Mouse (Mus musculus) stomach, embryonic 15.5 days (tissue): Measurements from ENCODE around the gene Agmat. TPM values are rescaled to one million over a fixed set of nuclear protein-coding genes. Genes with fewer than 3 reads are reported as not detected.

Experiments
- ATAC-seq: fragments of 200-750 bp; cut with Nextera tagmentation; 2 replicates; pipeline ENCODE4 v1.8.0; 2017; ENCODE audit warnings: low read depth, moderate number of reproducible peaks, moderate TSS enrichment; ENCODE audit not compliant: insufficient read depth, low FRiP score
- H3K27ac ChIP-seq: fragments of 300-500 bp; sonication (generic); 2 replicates; pipeline ENCODE4 v1.5.1; 2015; ENCODE audit warnings: mild to moderate bottlenecking, inconsistent platforms
- H3K27me3 ChIP-seq: fragments of 300-500 bp; sonication (generic); replicated peaks from 2 replicates; pipeline ENCODE4 v1.6.1; 2015; ENCODE audit warnings: inconsistent platforms
- H3K36me3 ChIP-seq: fragments of 300-500 bp; sonication (generic); 2 replicates; pipeline ENCODE4 v1.6.1; 2015; ENCODE audit warnings: inconsistent platforms
- H3K4me1 ChIP-seq: fragments of 300-500 bp; sonication (generic); 2 replicates; pipeline ENCODE4 v1.6.1; 2015; ENCODE audit warnings: inconsistent platforms
- H3K4me2 ChIP-seq: fragments of 300-500 bp; sonication (generic); 2 replicates; pipeline ENCODE4 v1.6.1; 2015; ENCODE audit warnings: mild to moderate bottlenecking, inconsistent platforms
- H3K4me3 ChIP-seq: fragments of 300-500 bp; sonication (generic); replicated peaks from 2 replicates; pipeline ENCODE4 v1.5.1; 2015; ENCODE audit warnings: inconsistent platforms
- H3K9ac ChIP-seq: fragments of 300-500 bp; sonication (generic); 2 replicates; pipeline ENCODE4 v1.6.1; 2015; ENCODE audit warnings: inconsistent platforms
- H3K9me3 ChIP-seq: fragments of 300-500 bp; sonication (generic); 2 replicates; pipeline ENCODE4 v1.6.1; 2016; ENCODE audit warnings: inconsistent platforms
- WGBS: fragments of 180-500 bp; shearing (Covaris S2); methylation state at CpG from one replicate; pipeline ENCODE4 v1.1.7; 2015; 5-methylcytosine and 5-hydroxymethylcytosine counted together
- polyA plus RNA-seq: library from polyadenylated mRNA; unstranded; fragments of >200 nt; fragmentation: Nextera tagmentation; extraction: Ambion mirVana; gene quantifications from 2 replicates; pipeline ENCODE4 v1.2.1, GENCODE M21; 2015

The Agmat gene
- polyA plus RNA-seq, 1 experiment from 2014 or later = 7.0 TPM

- Histone ChIP-seq H3K4me1 (peaks cover 33% of the 10 kb centered on the region), H3K36me3 (0 out of 2 replicates have a peak, but pooled peaks cover 6% of the 10 kb centered on the region), H3K27me3 (no peaks in the 10 kb centered on the region), H3K27ac (peak within 1 kb of the TSS; percentile 98), H3K4me3 (peak within 1 kb of the TSS; percentile 82), H3K9me3 (no peaks in the 10 kb centered on the region), H3K4me2 (peak within 1 kb of the TSS; percentile 69), H3K9ac (peak within 1 kb of the TSS; percentile 77)
- ATAC-seq = peak; percentile 80
- WGBS = under 1% methylated on average over 77 of the region's 105 CpGs
Observed at GRCm38 (mm10) chr4:141722731-141723672, 23.5 kb upstream of the Agmat start, which contains the start of gene Ddi2. TSS of gene Ddi2 (minus strand) at chr4:141723419.

- Histone ChIP-seq H3K4me1 (peaks cover 33% of the 10 kb centered on the region), H3K4me3 (peak overlapping the region; percentile 82), H3K36me3 (0 out of 2 replicates have a peak, but pooled peaks cover 6% of the 10 kb centered on the region), H3K27ac (peak overlapping the region; percentile 67), H3K9me3 (no peaks in the 10 kb centered on the region), H3K27me3 (no peaks in the 10 kb centered on the region), H3K4me2 (peak overlapping the region; percentile 69), H3K9ac (peak overlapping the region; percentile 25; the same call in 1 of the 2 replicates)
- 0 out of 2 replicates have a peak, but pooled peaks have one; percentile 25 for ATAC-seq
- WGBS = 7% methylated on average over 13 of the region's 13 CpGs
Observed at GRCm38 (mm10) chr4:141723673-141724068, 22.8 kb upstream of the Agmat start.

- H3K27me3 ChIP-seq = no peaks in the 10 kb centered on the region
- no peak overlapping the region; the same call in 1 of the 2 replicates for H3K4me2 ChIP-seq
- H3K4me3 ChIP-seq = no peak overlapping the region
- H3K9me3 ChIP-seq = no peaks in the 10 kb centered on the region
- WGBS = 66% methylated on average over 11 of the region's 11 CpGs
- no peak for ATAC-seq
- no peak overlapping the region for H3K9ac ChIP-seq
- H3K36me3 ChIP-seq = 0 out of 2 replicates have a peak, but pooled peaks cover 6% of the 10 kb centered on the region
- peaks cover 30% of the 10 kb centered on the region for H3K4me1 ChIP-seq
- H3K27ac ChIP-seq = no peak overlapping the region; the same call in 1 of the 2 replicates
Observed at GRCm38 (mm10) chr4:141724594-141724993, 21.9 kb upstream of the Agmat start.

- H3K4me3 ChIP-seq = no peak overlapping the region
- no peaks in the 10 kb centered on the region for H3K27me3 ChIP-seq
- H3K4me1 ChIP-seq = peaks cover 27% of the 10 kb centered on the region
- H3K4me2 ChIP-seq = no peak overlapping the region
- no peaks in the 10 kb centered on the region for H3K9me3 ChIP-seq
- WGBS = 61% methylated on average over 5 of the region's 5 CpGs
- no peak overlapping the region for H3K9ac ChIP-seq
- H3K36me3 ChIP-seq = 0 out of 2 replicates have a peak, but pooled peaks cover under 1% of the 10 kb centered on the region
- ATAC-seq = no peak
- no peak overlapping the region for H3K27ac ChIP-seq
Observed at GRCm38 (mm10) chr4:141725277-141725676, 21.2 kb upstream of the Agmat start.

- 51% methylated on average over 3 of the region's 3 CpGs for WGBS
- Histone ChIP-seq H3K27ac (peak overlapping the region; percentile 57; the same call in 1 of the 2 replicates), H3K4me3 (no peak overlapping the region), H3K36me3 (no peaks in the 10 kb centered on the region), H3K9me3 (no peaks in the 10 kb centered on the region), H3K4me2 (no peak overlapping the region), H3K27me3 (no peaks in the 10 kb centered on the region), H3K4me1 (peaks cover 24% of the 10 kb centered on the region), H3K9ac (no peak overlapping the region)
- ATAC-seq = 0 out of 2 replicates have a peak, but pooled peaks have one; percentile 15
Observed at GRCm38 (mm10) chr4:141725738-141726137, 20.7 kb upstream of the Agmat start.

- Histone ChIP-seq H3K27me3 (no peaks in the 10 kb centered on the region), H3K4me3 (no peak overlapping the region), H3K36me3 (no peaks in the 10 kb centered on the region), H3K9me3 (no peaks in the 10 kb centered on the region), H3K27ac (peak overlapping the region; percentile 35; the same call in 1 of the 2 replicates), H3K4me2 (no peak overlapping the region), H3K9ac (no peak overlapping the region), H3K4me1 (0 out of 2 replicates have a peak, but pooled peaks cover 10% of the 10 kb centered on the region)
- WGBS = 64% methylated on average over 3 of the region's 3 CpGs
- ATAC-seq = no peak
Observed at GRCm38 (mm10) chr4:141729266-141729665, 17.2 kb upstream of the Agmat start.

GRCm38 (mm10) chr4:141730401-141730800 lies 16.1 kb upstream of the Agmat start:
- 84% methylated on average over 13 of the region's 13 CpGs for WGBS
- Histone ChIP-seq H3K36me3 (no peaks in the 10 kb centered on the region), H3K27ac (no peak overlapping the region), H3K4me3 (no peak overlapping the region), H3K9ac (no peak overlapping the region), H3K27me3 (no peaks in the 10 kb centered on the region), H3K4me2 (no peak overlapping the region), H3K4me1 (peaks cover 13% of the 10 kb centered on the region), H3K9me3 (no peaks in the 10 kb centered on the region)
- no peak for ATAC-seq

GRCm38 (mm10) chr4:141731766-141732165 lies 14.7 kb upstream of the Agmat start:
- Histone ChIP-seq H3K9ac (no peak overlapping the region), H3K4me2 (no peak overlapping the region), H3K4me3 (no peak overlapping the region), H3K27ac (no peak overlapping the region), H3K9me3 (no peaks in the 10 kb centered on the region), H3K4me1 (peaks cover 13% of the 10 kb centered on the region), H3K27me3 (no peaks in the 10 kb centered on the region), H3K36me3 (no peaks in the 10 kb centered on the region)
- ATAC-seq = peak; percentile 26; the same call in 1 of the 2 replicates
- 55% methylated on average over 5 of the region's 5 CpGs for WGBS

GRCm38 (mm10) chr4:141734446-141735205 lies 11.8 kb upstream of the Agmat start:
- WGBS = 4% methylated on average over 24 of the region's 24 CpGs
- no peaks in the 10 kb centered on the region for H3K9me3 ChIP-seq

GRCm38 (mm10) chr4:141735206-141735560 lies 11.3 kb upstream of the Agmat start:
- Histone ChIP-seq H3K9me3 (no peaks in the 10 kb centered on the region), H3K27ac (peak overlapping the region; percentile 84), H3K4me3 (peak overlapping the region; percentile 31; the same call in 1 of the 2 replicates), H3K9ac (no peak overlapping the region), H3K36me3 (no peaks in the 10 kb centered on the region), H3K4me1 (peaks cover 13% of the 10 kb centered on the region), H3K4me2 (peak overlapping the region; percentile 57), H3K27me3 (no peaks in the 10 kb centered on the region)
- ATAC-seq = no peak
- WGBS = 26% methylated on average over 9 of the region's 9 CpGs

More at GRCm38 (mm10) chr4:141734446-141735205, 11.8 kb upstream of the Agmat start:
- ATAC-seq = peak; percentile 92
- H3K27ac ChIP-seq = peak overlapping the region; percentile 84
- H3K9ac ChIP-seq = no peak overlapping the region
- no peaks in the 10 kb centered on the region for H3K27me3 ChIP-seq
- peak overlapping the region; percentile 31 for H3K4me3 ChIP-seq
- H3K36me3 ChIP-seq = no peaks in the 10 kb centered on the region
- H3K4me2 ChIP-seq = peak overlapping the region; percentile 57
- peaks cover 13% of the 10 kb centered on the region for H3K4me1 ChIP-seq

- no peak for ATAC-seq
- no peak overlapping the region for H3K27ac ChIP-seq
Observed at GRCm38 (mm10) chr4:141736856-141737255, 9.6 kb upstream of the Agmat start.

More at GRCm38 (mm10) chr4:141736856-141737255, 9.6 kb upstream of the Agmat start:
- Histone ChIP-seq H3K27me3 (no peaks in the 10 kb centered on the region), H3K9me3 (no peaks in the 10 kb centered on the region), H3K9ac (no peak overlapping the region), H3K4me2 (no peak overlapping the region), H3K4me1 (peaks cover 11% of the 10 kb centered on the region), H3K36me3 (no peaks in the 10 kb centered on the region), H3K4me3 (no peak overlapping the region)
- 72% methylated on average over 4 of the region's 4 CpGs for WGBS
